Mouse (Mus musculus): ENCODE measurements around the gene Dnmt3a. TPM values are rescaled to one million over a fixed set of nuclear protein-coding genes. Genes with fewer than 3 reads are reported as not detected.

Gene Dnmt3a
- total and polyA plus RNA-seq, 3 experiments, result 15.5 to 61.5 (median 23.4) TPM

GRCm38 (mm10) chr12:3834373-3835314 lies 28.8 kb downstream of the Dnmt3a start (continued):
- peak; percentile 57 for TF ChIP-seq ELF1 (IDR thresholded peaks at IDR 0.05; ENCODE audit: low read depth, low read length)

GRCm38 (mm10) chr12:3835576-3835975 lies 29.8 kb downstream of the Dnmt3a start:
- peak overlapping the region in 1 of 3 experiments; percentile 45 for H3K4me3 ChIP-seq (replicated peaks in 1 of 3; ENCODE audit: low read depth in 2 of 3, low read length in 2 of 3, poor library complexity in 1 of 3)
- dilution Hi-C loops (cut with MboI; ENCODE audit: extremely low pct_ligation_motif_present, extremely low pct_unique_long_range_greater_than_20kb, low sequenced_read_pairs), result no loop called here
- in situ Hi-C loops (cut with MboI; ENCODE audit: low pct_ligation_motif_present, low pct_unique_long_range_greater_than_20kb, low sequenced_read_pairs), result loop anchor here (25.0 kb wide), 1 partner anchor 173 kb away; no protein-coding TSS in a partner anchor
- H3K79me2 ChIP-seq (replicated peaks; ENCODE audit: control insufficient read depth, extremely low read depth, insufficient read depth, poor library complexity, severe bottlenecking), result no peaks in the 10 kb centered on the region; the same call in 1 of the 2 replicates
- no peak overlapping the region; the same call in 1 of the 2 replicates for H3K9ac ChIP-seq (ENCODE audit: insufficient read depth, low read depth)
- no peaks in the 10 kb centered on the region for H3K27me3 ChIP-seq (replicated peaks)
- peak; percentile 37 for DNase-seq (ENCODE audit: extremely low read depth)
- peaks cover 26 to 90% of the 10 kb centered on the region in 2 experiments for H3K4me1 ChIP-seq (ENCODE audit: control insufficient read depth in 1 of 2, insufficient read depth in 2 of 2)
- peaks cover 37 to 53% of the 10 kb centered on the region in 2 experiments for H3K36me3 ChIP-seq (replicated peaks in 1 of 2; ENCODE audit: control insufficient read depth in 1 of 2, insufficient read depth in 1 of 2, low read length in 1 of 2)
- peak; percentile 69 for TF ChIP-seq MAX (IDR thresholded peaks at IDR 0.05; ENCODE audit: low read length)
- TF ChIP-seq POLR2A (IDR thresholded peaks at IDR 0.05; ENCODE audit: low read depth, low read length), result no peak
- peak; percentile 53 for TF ChIP-seq BHLHE40 (IDR thresholded peaks at IDR 0.05; ENCODE audit: low read depth, low read length)
- peak; percentile 74; the same call in 1 of the 2 replicates for TF ChIP-seq MYC (IDR thresholded peaks at IDR 0.05; ENCODE audit: low read depth, low read length)
- H3K9me3 ChIP-seq (replicated peaks; ENCODE audit: low read length), result no peaks in the 10 kb centered on the region
- peak overlapping the region; percentile 78 for H3K4me2 ChIP-seq (ENCODE audit: insufficient read depth, low read depth, poor library complexity, severe bottlenecking)
- H3K27ac ChIP-seq (ENCODE audit: insufficient read depth, low read depth), result peak overlapping the region; percentile 95; the same call in 1 of the 2 replicates

- peaks cover 26 to 90% of the 10 kb centered on the region in 2 experiments for H3K4me1 ChIP-seq (ENCODE audit: control insufficient read depth in 1 of 2, insufficient read depth in 2 of 2)
- no peaks in the 10 kb centered on the region for H3K9me3 ChIP-seq (replicated peaks; ENCODE audit: low read length)
- no peak overlapping the region for H3K9ac ChIP-seq (ENCODE audit: insufficient read depth, low read depth)
- no peaks in the 10 kb centered on the region for H3K27me3 ChIP-seq (replicated peaks)
- in situ Hi-C loops (cut with MboI; ENCODE audit: low pct_ligation_motif_present, low pct_unique_long_range_greater_than_20kb, low sequenced_read_pairs) (loop anchor here (25.0 kb wide), 1 partner anchor 175 kb away; no protein-coding TSS in a partner anchor), dilution Hi-C loops (cut with MboI; ENCODE audit: extremely low pct_ligation_motif_present, extremely low pct_unique_long_range_greater_than_20kb, low sequenced_read_pairs) (no loop called here)
- TF ChIP-seq GABPA (IDR thresholded peaks at IDR 0.05; ENCODE audit: insufficient replicate concordance, low read depth, low read length), result no peak
- TF ChIP-seq CTCF (conservative IDR thresholded peaks at IDR 0.05 in 1 of 2, IDR thresholded peaks at IDR 0.05 in 1 of 2; ENCODE audit: low read depth in 2 of 2, low read length in 2 of 2), result no peak
- no peak for TF ChIP-seq TCF12 (IDR thresholded peaks at IDR 0.05; ENCODE audit: low read depth, low read length)
- no peak for TF ChIP-seq IRF4 (IDR thresholded peaks at IDR 0.05; ENCODE audit: low read depth, low read length)
- TF ChIP-seq E2F4 (IDR thresholded peaks at IDR 0.05; ENCODE audit: insufficient replicate concordance, low read depth, low read length), result no peak
- TF ChIP-seq CHD2 (IDR thresholded peaks at IDR 0.05; ENCODE audit: low read length), result no peak
- no peaks in the 10 kb centered on the region; the same call in 1 of the 2 replicates for H3K79me2 ChIP-seq (replicated peaks; ENCODE audit: control insufficient read depth, extremely low read depth, insufficient read depth, poor library complexity, severe bottlenecking)
- DNase-seq (ENCODE audit: extremely low read depth), result no peak
- peaks cover 41 to 65% of the 10 kb centered on the region in 2 experiments for H3K36me3 ChIP-seq (replicated peaks in 1 of 2; ENCODE audit: control insufficient read depth in 1 of 2, insufficient read depth in 1 of 2, low read length in 1 of 2)
- no peak overlapping the region for H3K27ac ChIP-seq (ENCODE audit: insufficient read depth, low read depth)
- no peak overlapping the region for H3K4me3 ChIP-seq (replicated peaks in 1 of 3; ENCODE audit: low read depth in 2 of 3, low read length in 2 of 3, poor library complexity in 1 of 3)
- H3K4me2 ChIP-seq (ENCODE audit: insufficient read depth, low read depth, poor library complexity, severe bottlenecking), result no peak overlapping the region
These were observed 31.4 kb downstream of the Dnmt3a start for GRCm38 (mm10) chr12:3837081-3837832.

Data from CH12.LX (cell line).